Mouse (Mus musculus) frontal cortex, postnatal 14 days (tissue): ENCODE results near the gene BC030499.
A peak's percentile ranks its signal among the peaks of the same experiment; 100 is the strongest.
"Not testable (repeated sequence)": the region's sequence is repeated elsewhere in the genome, so short reads cannot be mapped to it uniquely, and the experiment has no call there.

ENCODE experiments used
- DNase-seq, 2 experiments: peaks; one replicate each; pipeline ENCODE4 v3.0.0; 2022; ENCODE audit warnings: low spot score in 2 of 2

Gene BC030499

DNA sequence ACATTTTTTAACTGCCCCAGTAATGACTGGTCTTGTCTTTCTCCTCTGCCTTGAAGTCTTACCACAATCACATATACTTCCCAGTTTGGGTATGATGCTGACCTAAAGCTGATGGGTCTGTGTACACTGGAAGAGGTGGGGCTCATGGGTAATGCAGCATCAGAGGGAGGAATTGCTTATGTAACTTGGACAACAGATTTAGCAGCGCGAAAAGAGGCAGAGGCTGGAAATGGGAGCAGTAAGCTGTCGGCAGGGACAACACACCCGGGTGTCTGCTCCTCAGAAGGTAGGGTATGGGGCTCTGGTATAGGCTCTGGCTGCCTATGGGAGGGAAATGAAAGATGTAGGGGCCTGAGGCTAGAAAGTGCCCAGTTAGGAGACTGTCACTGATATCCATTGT lies at the start of gene BC030499:
Gene BC030499 (plus strand): TSS at position 188 of the 400 bp plus-strand sequence.
- DNase-seq: no peak

GRCm38 (mm10) chr11:78245261-78245626 lies 45.4 kb upstream of the BC030499 start:
- DNase-seq: peak in 1 of 2 experiments; percentile 14

GRCm38 (mm10) chr11:78245627-78246317 lies 44.9 kb upstream of the BC030499 start, which contains the start of the genes Sdf2 and Supt6:
Sdf2 (plus strand) TSS chr11:78245746.
Supt6 (minus strand) TSS chr11:78245987.
- DNase-seq: peak; percentile 80 to 82

- no peak for DNase-seq
Observed at GRCm38 (mm10) chr11:78246318-78247011, 44.2 kb upstream of the BC030499 start.

DNA sequence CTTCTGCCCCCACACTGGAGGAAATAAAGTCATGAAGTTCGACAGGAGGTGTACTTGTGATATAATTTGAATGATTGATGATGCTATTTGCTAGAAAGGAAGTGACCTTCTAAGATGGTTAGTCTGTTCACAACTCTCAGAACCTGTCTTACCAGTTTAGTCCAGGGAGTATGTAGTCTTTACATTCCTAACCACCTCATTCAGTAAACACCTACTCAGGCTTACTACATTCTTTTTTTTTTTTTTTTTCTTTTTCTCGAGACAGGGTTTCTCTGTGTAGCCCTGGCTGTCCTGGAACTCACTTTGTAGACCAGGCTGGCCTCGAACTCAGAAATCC lies 43.7 kb upstream of the BC030499 start:
- no peak for DNase-seq

DNA sequence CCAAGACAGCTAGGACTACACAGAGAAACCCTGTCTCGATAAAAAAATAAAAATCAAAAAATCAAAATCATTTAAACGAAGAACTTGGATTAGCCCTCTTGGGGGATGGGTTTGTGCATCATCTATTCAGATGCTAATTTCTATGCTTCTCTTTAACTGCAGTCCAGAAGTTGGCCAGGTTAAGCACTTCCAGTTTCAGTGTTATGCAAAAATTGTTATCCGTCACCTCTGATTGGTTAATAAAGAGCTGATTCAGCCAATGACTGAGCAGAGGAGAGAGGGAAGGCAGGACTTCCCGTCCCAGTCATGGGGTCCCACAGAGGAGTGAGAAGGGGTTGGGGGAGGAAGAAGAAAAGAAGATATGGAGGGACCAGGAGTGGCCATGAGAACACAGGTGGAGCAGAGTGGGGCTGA lies 42.9 kb upstream of the BC030499 start:
- DNase-seq: no peak

DNA sequence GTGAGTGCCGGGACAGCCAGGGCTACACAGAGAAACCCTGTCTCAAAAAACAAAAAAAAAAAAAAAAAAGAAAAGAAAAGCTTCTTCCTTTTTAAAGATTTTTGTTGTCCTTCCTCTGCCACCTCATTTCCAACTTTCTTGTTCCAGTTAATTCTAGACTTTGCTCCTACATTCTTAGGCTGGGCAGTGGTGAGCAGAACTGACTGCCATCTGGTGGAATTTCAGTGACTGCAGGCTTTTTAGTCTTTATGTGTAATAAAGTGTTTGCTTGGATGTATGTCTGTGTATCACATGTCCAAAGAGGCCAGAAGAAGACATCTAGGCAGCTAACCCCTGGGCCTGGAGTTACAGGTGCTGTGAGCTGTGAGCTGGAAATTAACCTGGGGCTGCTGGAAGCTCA lies 34.0 kb upstream of the BC030499 start:
- no peak for DNase-seq

DNA sequence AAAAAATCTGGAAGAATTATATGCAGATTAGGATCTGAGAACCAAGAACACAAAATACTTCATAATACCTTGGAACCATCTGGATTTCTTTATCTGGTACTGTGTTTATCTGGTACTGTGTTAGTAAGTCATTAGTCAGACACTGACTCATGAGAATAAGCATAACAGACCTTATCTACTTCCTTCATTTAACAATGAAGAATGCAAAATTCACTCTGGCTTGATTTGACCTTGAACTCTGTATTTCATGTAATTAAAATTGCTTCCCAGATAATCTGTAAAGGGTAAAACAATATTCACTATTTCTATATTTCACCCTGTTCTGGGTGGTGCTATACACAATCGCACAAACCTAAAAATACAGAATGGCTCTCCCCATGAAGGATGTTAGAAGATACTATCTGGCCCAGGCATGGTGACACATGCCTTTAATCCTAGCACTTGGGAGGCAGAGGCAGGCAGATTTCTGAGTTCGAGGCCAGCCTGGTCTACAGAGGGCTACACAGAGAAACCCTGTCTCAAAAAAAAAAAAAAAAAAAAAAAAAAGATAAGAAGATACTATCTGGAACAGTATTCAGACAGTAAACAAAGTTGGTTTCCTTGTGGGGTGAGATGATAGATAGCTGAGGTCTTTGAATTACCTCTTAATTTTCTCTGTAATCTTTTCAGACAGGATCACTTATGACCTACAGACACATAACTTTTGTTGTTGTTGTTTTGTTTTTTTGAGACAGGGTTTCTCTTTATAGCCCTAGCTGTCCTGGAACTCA lies 30.0 kb upstream of the BC030499 start:
- DNase-seq: no peak

DNA sequence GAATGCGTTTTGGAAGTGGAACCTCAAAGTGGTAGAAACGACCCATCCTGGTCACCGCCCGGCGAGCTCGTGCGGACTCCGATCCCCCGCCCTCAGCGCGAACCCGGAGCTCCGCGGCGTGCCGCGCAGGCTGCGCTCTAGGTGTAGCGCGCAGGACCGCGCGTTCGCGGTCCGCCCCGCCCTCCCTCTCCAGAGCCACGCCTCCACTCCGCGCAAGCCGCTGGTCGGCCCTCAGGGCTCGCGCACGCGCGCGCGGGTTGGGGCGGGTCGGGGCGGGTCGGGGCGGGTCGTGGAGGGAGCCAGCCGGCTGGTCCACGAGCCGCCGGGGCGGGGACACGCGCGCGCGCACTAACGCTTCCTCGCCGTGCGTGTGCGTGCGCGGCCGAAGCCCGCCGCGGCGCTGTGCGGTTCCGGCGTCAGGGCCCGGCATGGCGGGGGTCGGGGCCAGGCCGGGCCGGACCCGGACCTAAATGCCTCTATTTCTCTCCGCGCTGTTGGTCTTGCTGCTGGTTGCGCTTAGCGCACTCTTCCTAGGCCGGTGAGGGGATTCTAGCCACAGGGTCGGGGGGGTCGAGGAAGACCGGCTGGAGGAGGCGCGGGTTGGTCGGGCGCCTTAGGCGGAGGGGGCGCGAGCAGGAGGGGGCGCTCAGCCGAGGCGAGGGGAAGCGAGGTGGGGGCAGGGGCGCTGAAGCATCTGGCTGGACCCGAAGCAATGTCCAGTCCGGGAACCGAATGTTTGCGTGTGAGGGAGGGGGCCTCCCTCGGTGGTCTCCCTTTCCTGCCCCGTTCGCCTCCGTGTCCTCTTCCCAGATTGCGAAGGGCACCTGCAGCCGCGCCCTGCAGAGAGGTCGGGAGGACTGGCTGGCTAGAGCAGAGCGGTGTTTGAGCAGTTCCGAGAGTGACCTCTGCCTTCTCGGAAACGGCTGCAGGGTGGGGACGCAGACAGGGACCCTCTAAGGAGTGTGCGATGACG lies 29.0 kb upstream of the BC030499 start, which contains the start of gene 2610507B11Rik:
Gene 2610507B11Rik (plus strand): TSS at position 373 of the 973 bp plus-strand sequence.
- DNase-seq: peak; percentile 75 to 79

- peak; percentile 20 to 23 for DNase-seq
Observed at GRCm38 (mm10) chr11:78262550-78262949, 28.1 kb upstream of the BC030499 start.

- DNase-seq: no peak
Observed at GRCm38 (mm10) chr11:78265571-78265970, 25.1 kb upstream of the BC030499 start.

- peak; percentile 36 to 46 for DNase-seq
Observed at GRCm38 (mm10) chr11:78271986-78272385, 18.7 kb upstream of the BC030499 start.

GRCm38 (mm10) chr11:78275596-78275995 lies 15.0 kb upstream of the BC030499 start:
- DNase-seq: no peak

DNA sequence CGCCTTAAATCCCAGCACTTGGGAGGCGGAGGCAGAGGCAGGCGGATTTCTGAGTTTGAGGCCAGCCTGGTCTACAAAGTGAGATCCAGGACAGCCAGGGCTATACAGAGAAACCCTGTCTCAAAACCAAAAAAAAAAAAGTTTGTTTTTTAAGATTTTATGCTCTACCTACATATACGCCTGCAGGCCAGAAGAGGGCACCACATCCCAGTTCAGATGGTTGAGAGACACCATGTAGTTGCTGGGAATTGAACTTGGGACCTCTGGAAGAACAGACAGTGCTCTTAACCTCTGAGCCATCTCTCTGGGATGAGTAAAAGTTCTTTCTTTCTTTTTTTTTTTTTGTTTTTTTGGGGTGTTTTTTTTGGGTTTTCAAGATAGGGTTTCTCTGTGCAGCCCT lies 14.5 kb upstream of the BC030499 start:
- DNase-seq: not testable (repeated sequence)

- DNase-seq: no peak
Observed at GRCm38 (mm10) chr11:78278853-78279252, 11.8 kb upstream of the BC030499 start.

- DNase-seq: no peak
Observed at GRCm38 (mm10) chr11:78279586-78279985, 11.1 kb upstream of the BC030499 start.

GRCm38 (mm10) chr11:78289146-78289763 lies 1.4 kb upstream of the BC030499 start:
- DNase-seq: no peak

DNA sequence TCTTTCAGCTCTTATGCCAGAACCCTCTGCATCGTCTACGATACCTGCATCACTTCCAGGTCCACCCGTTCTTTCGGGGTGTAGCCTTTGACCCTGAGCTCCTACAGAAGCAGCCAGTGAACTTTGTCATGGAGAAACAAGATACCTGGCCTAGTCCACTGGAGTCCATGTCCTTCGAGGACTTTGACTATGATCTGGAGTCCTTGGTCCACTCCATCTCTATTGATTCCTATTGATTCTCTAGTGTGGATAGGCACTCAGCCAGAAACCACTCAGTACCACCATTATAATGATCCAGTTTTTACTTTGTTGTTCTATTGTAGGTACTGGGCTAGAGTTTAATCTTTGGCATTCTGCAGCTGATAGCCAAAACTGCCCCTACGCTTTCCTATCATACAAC lies 3.9 kb downstream of the BC030499 start:
- DNase-seq: no peak

- no peak for DNase-seq
Observed at GRCm38 (mm10) chr11:78300917-78301316, 10.3 kb downstream of the BC030499 start.

GRCm38 (mm10) chr11:78301357-78302084 lies 10.9 kb downstream of the BC030499 start, which contains the start of gene Spag5:
Spag5 (plus strand) TSS chr11:78301529.
- peak; percentile 81 to 85 for DNase-seq
